Mouse (Mus musculus) lung, postnatal 0 days (tissue): ENCODE measurements around the gene Fam122a.

Experiments
- CTCF ChIP-seq: IDR thresholded peaks from 2 replicates; pipeline ENCODE4 v1.5.1; 2016; ENCODE audit warnings: antibody characterized with exemption, mild to moderate bottlenecking
- EP300 ChIP-seq: IDR thresholded peaks from 2 replicates; pipeline ENCODE4 v1.6.1; 2016; ENCODE audit warnings: antibody characterized with exemption, mild to moderate bottlenecking, control low read depth

DNA sequence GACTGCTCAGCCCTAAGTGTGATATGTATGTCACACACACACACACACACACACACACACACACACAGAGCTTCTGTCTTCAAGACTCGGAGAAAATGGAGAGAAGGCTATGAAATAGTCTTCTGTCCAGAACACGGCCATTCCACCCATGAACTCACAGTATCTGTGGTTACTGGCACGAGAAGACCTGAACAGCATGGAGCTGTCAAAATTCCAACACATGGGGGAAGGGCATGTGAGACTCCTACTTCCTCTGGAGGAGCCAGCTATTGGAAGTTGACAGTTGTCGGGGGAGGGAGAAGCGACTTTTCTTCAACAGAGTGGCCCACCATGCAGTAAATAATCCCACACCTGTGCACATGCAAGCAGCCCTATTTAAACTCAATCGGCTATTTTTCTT lies 42.9 kb downstream of the Fam122a start:
- TF ChIP-seq CTCF (no peak), EP300 (no peak)
